Mouse (Mus musculus): Measurements from ENCODE around the gene Lypla2.

GRCm38 (mm10) chr4:135924418-135924817 lies 48.0 kb downstream of the Lypla2 start:
- no peak for TF ChIP-seq POLR2A (IDR thresholded peaks at IDR 0.05; ENCODE audit: borderline replicate concordance, extremely low read depth, insufficient read depth, insufficient read length, poor library complexity, severe bottlenecking)
- no peak for TF ChIP-seq CTCF (IDR thresholded peaks at IDR 0.05; ENCODE audit: borderline replicate concordance, extremely low read depth, insufficient read depth, insufficient read length)

Data from brain, embryonic 14.5 days (tissue).